Mouse (Mus musculus) kidney, adult 8-10 months (tissue): ENCODE measurements at regions not wholly inside any gene's neighbourhood (a gene's known extent, or its start where the extent isn't known, plus 50 kb on each side); places are given as distances from the start of the nearest gene placed in this dataset.
A peak's percentile ranks its signal among the peaks of the same experiment; 100 is the strongest.
"Not testable (repeated sequence)": the region's sequence is repeated elsewhere in the genome, so short reads cannot be mapped to it uniquely, and the experiment has no call there.

Source experiments
- DNase-seq, 2 experiments: peaks; one replicate each; pipeline ENCODE4 v3.0.0; 2022

DNA sequence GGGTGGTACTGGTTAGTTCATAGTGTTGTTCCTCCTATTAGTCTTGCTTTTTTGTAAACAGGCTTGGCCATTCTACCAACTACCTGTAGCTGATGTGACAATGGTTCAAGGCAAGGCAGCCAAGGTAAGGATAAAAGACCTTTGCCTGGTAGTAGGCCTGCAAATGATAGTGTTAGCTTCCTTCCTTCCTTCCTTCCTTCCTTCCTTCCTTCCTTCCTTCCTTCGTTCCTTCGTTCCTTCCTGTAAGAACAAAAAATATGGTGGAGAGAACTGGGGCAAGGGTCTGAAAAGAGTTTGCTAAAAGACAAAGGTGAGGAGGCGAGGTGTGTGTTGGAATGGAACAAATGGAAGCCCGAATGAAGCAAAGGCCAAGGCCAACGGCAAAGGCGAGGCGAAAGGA lies 84.8 kb upstream of the Ezh2 start:
- DNase-seq: not testable (repeated sequence)

GRCm38 (mm10) chr6:47672741-47673140 lies 77.6 kb upstream of the Ezh2 start:
- DNase-seq: peak; percentile 19 to 42

- peak; percentile 58 to 67 for DNase-seq
Observed at GRCm38 (mm10) chr6:47652880-47653279, 57.7 kb upstream of the Ezh2 start.

- DNase-seq: not testable (repeated sequence)
Observed at GRCm38 (mm10) chr6:47651385-47651718, 56.2 kb upstream of the Ezh2 start.

DNA sequence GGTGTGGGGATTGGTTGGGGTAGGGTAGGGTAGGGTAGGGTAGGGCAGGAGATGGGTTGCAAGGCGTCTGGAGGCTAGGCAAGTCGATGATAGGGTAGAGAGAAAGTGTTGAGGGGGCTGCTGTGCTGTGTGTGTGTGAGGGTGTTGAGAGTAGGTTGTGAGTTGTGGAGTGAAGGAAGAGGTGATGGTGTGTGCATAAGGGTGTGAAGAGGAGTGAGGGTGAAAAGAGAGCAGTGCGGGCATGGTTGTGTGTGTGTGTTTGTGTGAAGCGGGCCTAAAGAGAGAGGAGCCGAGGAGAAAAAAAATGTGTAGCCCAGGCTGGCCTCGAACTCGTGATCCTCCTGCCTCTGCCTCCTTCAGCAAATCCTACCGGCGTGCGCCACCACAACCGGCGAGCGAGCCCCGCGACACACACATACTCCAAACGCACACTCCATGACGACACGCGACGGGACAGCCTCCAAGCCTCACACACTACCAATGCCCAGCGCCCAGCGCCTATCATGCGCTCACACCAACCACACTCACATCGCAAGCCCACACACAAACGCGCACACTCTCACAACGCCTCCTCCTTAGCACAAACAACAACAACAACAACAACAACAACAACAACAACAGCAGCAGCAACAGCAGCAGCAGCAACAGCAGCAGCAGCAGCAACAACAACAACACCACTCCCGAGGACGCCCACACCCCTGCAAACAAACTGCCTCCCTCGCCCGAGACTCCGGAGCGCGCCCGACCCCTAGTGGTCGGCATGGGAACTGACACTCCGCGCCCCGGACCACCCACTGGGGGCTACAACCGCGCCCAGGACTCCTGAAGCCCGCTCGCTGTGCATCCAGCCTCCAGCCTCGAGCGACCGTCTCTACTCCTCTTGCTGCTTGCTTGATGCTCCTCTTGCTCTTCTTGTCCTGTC lies 55.6 kb upstream of the Ezh2 start:
- peak; percentile 88 to 92 for DNase-seq

DNA sequence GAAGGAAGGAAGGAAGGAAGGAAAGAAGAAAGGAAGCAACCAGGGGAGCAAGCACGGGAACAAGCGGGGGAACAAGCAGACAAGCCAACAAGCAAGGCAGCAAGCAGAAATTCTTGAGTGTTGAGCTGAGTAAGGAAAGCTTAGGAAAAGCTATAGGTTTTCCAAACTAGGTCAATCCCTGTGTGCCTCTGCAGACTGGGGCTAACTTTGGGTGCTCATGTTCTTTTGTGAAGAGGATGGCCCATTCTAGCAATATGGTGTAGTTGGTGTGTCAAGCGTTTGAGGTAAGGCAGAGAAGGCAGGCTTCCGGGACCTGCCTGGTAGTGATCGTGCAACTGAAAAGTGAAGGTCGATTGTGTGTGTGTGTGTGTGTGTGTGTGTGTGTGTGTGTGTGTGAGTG lies 54.8 kb upstream of the Ezh2 start:
- DNase-seq: peak in 1 of 2 experiments; percentile 7

DNA sequence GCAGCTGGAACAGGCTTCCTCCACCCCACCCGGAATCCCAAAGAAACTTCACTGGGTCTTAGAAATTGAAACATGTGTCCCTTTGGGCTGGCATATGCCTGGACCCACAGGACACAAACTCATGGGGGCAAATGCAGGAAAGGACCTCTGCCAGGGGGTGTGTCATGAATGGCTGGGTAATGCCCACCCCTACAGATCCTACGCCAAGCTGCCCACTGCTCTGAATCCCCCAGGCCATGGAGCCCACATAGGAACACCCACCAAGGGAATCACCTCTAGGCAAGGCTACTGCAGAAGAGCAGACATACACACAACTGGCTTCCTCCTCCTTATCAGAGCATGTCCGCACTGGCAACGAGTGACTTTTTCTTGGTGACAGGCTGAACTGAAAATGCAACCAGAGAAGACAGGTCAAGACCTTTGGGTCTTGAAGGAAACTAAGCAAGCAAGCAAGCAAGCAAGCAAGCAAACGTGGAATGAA lies 54.4 kb upstream of the Ezh2 start:
- peak in 1 of 2 experiments; percentile 11 for DNase-seq

GRCm38 (mm10) chr6:47648899-47649298 lies 53.8 kb upstream of the Ezh2 start:
- no peak for DNase-seq

DNA sequence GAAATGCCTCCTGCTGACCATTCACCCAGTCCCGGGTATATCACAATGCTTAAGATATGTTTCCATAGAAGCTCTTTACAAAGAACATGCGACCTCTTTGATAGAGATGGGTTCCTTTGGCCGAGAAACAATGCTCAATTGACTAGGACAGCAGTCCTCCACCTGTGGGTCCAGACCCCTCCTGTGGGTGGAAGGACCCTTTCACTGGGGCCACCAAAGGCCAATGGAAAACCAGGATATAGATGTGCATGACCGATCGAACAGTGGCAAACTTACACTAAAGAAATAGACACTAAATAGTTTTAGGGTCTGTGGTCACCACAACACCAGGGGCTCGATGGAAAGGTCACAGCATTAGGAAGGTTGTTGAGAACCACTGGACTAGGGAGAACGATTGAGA lies 53.2 kb upstream of the Ezh2 start:
- no peak for DNase-seq

DNA sequence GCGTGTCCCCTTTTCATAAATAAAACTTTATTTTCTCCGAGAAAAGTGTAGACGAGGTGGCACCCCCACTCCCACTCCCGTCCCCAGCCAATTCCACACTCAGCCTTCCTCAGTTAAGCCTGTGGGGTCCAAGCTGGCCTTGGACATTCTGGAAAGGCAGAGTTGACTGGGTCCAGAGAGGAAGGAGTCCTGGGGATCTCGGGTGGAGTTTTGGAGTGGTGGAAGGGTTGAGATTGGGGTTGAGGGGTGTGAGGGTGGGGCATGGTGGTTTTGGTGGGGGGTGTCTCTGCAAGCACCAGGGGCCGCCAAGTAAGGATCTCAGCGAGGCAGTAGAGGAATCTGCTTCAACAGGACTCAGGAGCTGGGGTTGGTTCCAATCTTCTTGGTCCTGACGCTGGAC lies 52.7 kb upstream of the Ezh2 start:
- DNase-seq: no peak

DNA sequence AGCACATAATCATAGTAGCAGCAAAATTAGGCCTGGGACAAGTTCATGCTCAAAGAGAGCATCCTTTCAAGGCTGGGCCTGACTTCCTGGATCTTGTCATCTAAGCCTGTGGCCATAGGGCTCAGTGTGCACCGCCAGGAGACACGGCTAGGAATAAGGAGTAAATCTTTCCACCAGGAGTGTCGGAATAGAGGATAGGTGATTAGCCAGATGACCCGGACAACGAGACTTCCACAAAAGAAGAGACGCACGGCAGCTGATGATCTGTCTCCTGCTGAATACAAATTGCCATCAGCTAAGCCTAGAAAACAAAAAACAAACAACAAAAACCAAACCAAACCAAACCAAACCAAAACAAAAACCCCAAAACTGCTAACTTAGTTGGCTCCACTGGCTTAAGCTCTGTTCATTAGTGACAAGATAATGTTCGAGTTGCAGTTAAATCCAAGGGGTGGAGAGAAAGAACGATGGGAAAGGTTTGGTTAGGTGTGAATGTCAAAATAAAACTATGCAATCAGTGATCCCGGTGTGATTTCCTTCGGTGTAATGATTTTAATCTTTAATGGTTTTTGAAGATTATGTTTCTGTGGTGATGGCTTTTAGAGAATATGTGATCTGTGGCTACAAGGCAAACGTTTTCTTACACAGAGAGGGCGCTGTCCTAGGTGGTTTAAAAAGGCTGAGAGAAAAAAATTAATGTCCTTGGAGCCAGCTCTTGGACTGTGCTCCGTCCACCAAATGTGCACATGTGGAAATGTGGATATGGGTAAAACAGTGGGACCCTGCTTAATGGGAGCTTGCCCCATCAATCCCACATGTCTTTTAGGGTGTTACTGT lies 51.8 kb upstream of the Ezh2 start:
- DNase-seq: no peak

DNA sequence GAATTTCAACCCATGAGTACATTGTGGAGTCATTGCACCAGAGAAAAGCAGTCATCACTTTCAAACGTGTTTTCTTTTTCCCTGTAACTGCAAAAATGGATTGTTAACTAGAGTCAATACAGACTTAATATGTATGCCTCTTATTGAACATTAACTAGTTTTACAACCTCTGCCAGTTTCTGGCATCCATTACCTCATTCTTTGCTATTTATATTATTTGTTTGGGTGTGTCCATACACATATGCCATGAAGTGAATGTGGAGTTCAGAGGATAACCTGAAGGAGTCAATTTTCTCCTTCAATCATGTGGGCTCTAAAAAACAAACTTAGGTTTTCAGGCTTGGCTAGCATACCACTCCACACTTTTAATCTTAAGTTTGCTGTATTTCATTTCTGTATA lies 50.9 kb upstream of the Ezh2 start:
- DNase-seq: no peak
